Mouse (Mus musculus): ENCODE data around the gene Bola2. TPM values are rescaled to one million over a fixed set of nuclear protein-coding genes. Genes with fewer than 3 reads are reported as not detected.
"Not testable (repeated sequence)": the region's sequence is repeated elsewhere in the genome, so short reads cannot be mapped to it uniquely, and the experiment has no call there.

The Bola2 gene
- polyA plus RNA-seq, 1 experiment from 2014 or later = 167 TPM

GRCm38 (mm10) chr7:126730256-126730789 is 35.1 kb downstream of the Bola2 start:
- H3K36me3 ChIP-seq (ENCODE audit: control insufficient read depth, insufficient read depth, low read length); ATAC-seq (replicated peaks; ENCODE audit: low FRiP score); H3K9ac ChIP-seq (ENCODE audit: low read length); H3K27me3 ChIP-seq (ENCODE audit: control insufficient read depth, insufficient read depth, low read length); H3K4me3 ChIP-seq (ENCODE audit: low read depth, low read length); H3K27ac ChIP-seq (ENCODE audit: low read depth, low read length); H3K4me2 ChIP-seq (ENCODE audit: low read depth, low read length, severe bottlenecking); H3K4me1 ChIP-seq (replicated peaks; ENCODE audit: control insufficient read depth, insufficient read depth, low read length); H3K9me3 ChIP-seq (ENCODE audit: control insufficient read depth, low read length); DNase-seq (ENCODE audit: low spot score): not testable (repeated sequence)
- WGBS = 91% methylated on average over 4 of the region's 4 CpGs

- H3K9me3 ChIP-seq (ENCODE audit: control insufficient read depth, low read length) = no peaks in the 10 kb centered on the region
- H3K4me3 ChIP-seq (ENCODE audit: low read depth, low read length) = no peak overlapping the region
- H3K9ac ChIP-seq (ENCODE audit: low read length) = no peak overlapping the region
- DNase-seq (ENCODE audit: low spot score) (no peak), ATAC-seq (replicated peaks; ENCODE audit: low FRiP score) (no peak)
- no peaks in the 10 kb centered on the region for H3K36me3 ChIP-seq (ENCODE audit: control insufficient read depth, insufficient read depth, low read length)
- H3K27me3 ChIP-seq (ENCODE audit: control insufficient read depth, insufficient read depth, low read length) = no peaks in the 10 kb centered on the region
- H3K4me1 ChIP-seq (replicated peaks; ENCODE audit: control insufficient read depth, insufficient read depth, low read length) = no peaks in the 10 kb centered on the region
- H3K4me2 ChIP-seq (ENCODE audit: low read depth, low read length, severe bottlenecking) = no peak overlapping the region
- 85% methylated on average over 8 of the region's 8 CpGs for WGBS
- no peak overlapping the region for H3K27ac ChIP-seq (ENCODE audit: low read depth, low read length)
Measured at GRCm38 (mm10) chr7:126736122-126736521, 40.9 kb downstream of the Bola2 start.

GRCm38 (mm10) chr7:126739551-126739950 is 44.4 kb downstream of the Bola2 start:
- Histone ChIP-seq H3K9ac (ENCODE audit: low read length) (no peak overlapping the region), H3K27ac (ENCODE audit: low read depth, low read length) (no peak overlapping the region), H3K36me3 (ENCODE audit: control insufficient read depth, insufficient read depth, low read length) (no peaks in the 10 kb centered on the region), H3K4me1 (replicated peaks; ENCODE audit: control insufficient read depth, insufficient read depth, low read length) (no peaks in the 10 kb centered on the region), H3K4me3 (ENCODE audit: low read depth, low read length) (no peak overlapping the region), H3K9me3 (ENCODE audit: control insufficient read depth, low read length) (no peaks in the 10 kb centered on the region), H3K4me2 (ENCODE audit: low read depth, low read length, severe bottlenecking) (no peak overlapping the region), H3K27me3 (ENCODE audit: control insufficient read depth, insufficient read depth, low read length) (no peaks in the 10 kb centered on the region)
- 90% methylated on average over 17 of the region's 17 CpGs for WGBS
- DNase-seq (ENCODE audit: low spot score) (no peak), ATAC-seq (replicated peaks; ENCODE audit: low FRiP score) (no peak)

- H3K4me2 ChIP-seq (ENCODE audit: low read depth, low read length, severe bottlenecking) = no peak overlapping the region
- no peaks in the 10 kb centered on the region for H3K9me3 ChIP-seq (ENCODE audit: control insufficient read depth, low read length)
- H3K4me3 ChIP-seq (ENCODE audit: low read depth, low read length) = no peak overlapping the region
- no peak for ATAC-seq (replicated peaks; ENCODE audit: low FRiP score)
- DNase-seq (ENCODE audit: low spot score) = no peak
- no peaks in the 10 kb centered on the region for H3K4me1 ChIP-seq (replicated peaks; ENCODE audit: control insufficient read depth, insufficient read depth, low read length)
- no peaks in the 10 kb centered on the region for H3K27me3 ChIP-seq (ENCODE audit: control insufficient read depth, insufficient read depth, low read length)
- H3K36me3 ChIP-seq (ENCODE audit: control insufficient read depth, insufficient read depth, low read length) = no peaks in the 10 kb centered on the region
- 82% methylated on average over 13 of the region's 13 CpGs for WGBS
- no peak overlapping the region for H3K9ac ChIP-seq (ENCODE audit: low read length)
- no peak overlapping the region for H3K27ac ChIP-seq (ENCODE audit: low read depth, low read length)
Measured at GRCm38 (mm10) chr7:126740132-126740735, 45.0 kb downstream of the Bola2 start.

- no peak overlapping the region for H3K4me3 ChIP-seq (ENCODE audit: low read depth, low read length)
- H3K9me3 ChIP-seq (ENCODE audit: control insufficient read depth, low read length) = no peaks in the 10 kb centered on the region
- H3K4me1 ChIP-seq (replicated peaks; ENCODE audit: control insufficient read depth, insufficient read depth, low read length) = no peaks in the 10 kb centered on the region
- no peak overlapping the region for H3K9ac ChIP-seq (ENCODE audit: low read length)
- H3K36me3 ChIP-seq (ENCODE audit: control insufficient read depth, insufficient read depth, low read length) = no peaks in the 10 kb centered on the region
- DNase-seq (ENCODE audit: low spot score) (no peak), ATAC-seq (replicated peaks; ENCODE audit: low FRiP score) (no peak)
- no peak overlapping the region for H3K27ac ChIP-seq (ENCODE audit: low read depth, low read length)
- H3K27me3 ChIP-seq (ENCODE audit: control insufficient read depth, insufficient read depth, low read length) = no peaks in the 10 kb centered on the region
- WGBS = 79% methylated on average over 5 of the region's 5 CpGs
- H3K4me2 ChIP-seq (ENCODE audit: low read depth, low read length, severe bottlenecking) = no peak overlapping the region
Measured at GRCm38 (mm10) chr7:126740977-126741376, 45.8 kb downstream of the Bola2 start.

- no peak overlapping the region for H3K4me2 ChIP-seq (ENCODE audit: low read depth, low read length, severe bottlenecking)
- H3K9ac ChIP-seq (ENCODE audit: low read length) = no peak overlapping the region
- H3K27me3 ChIP-seq (ENCODE audit: control insufficient read depth, insufficient read depth, low read length) = no peaks in the 10 kb centered on the region
- no peak overlapping the region for H3K27ac ChIP-seq (ENCODE audit: low read depth, low read length)
- H3K4me3 ChIP-seq (ENCODE audit: low read depth, low read length) = no peak overlapping the region
- DNase-seq (ENCODE audit: low spot score) = no peak
- H3K9me3 ChIP-seq (ENCODE audit: control insufficient read depth, low read length) = no peaks in the 10 kb centered on the region
- no peaks in the 10 kb centered on the region for H3K36me3 ChIP-seq (ENCODE audit: control insufficient read depth, insufficient read depth, low read length)
- 85% methylated on average over 5 of the region's 5 CpGs for WGBS
- H3K4me1 ChIP-seq (replicated peaks; ENCODE audit: control insufficient read depth, insufficient read depth, low read length) = no peaks in the 10 kb centered on the region
- ATAC-seq (replicated peaks; ENCODE audit: low FRiP score) = no peak
Measured at GRCm38 (mm10) chr7:126741452-126741851, 46.3 kb downstream of the Bola2 start.

- no peak for DNase-seq (ENCODE audit: low spot score)
- no peaks in the 10 kb centered on the region for H3K4me1 ChIP-seq (replicated peaks; ENCODE audit: control insufficient read depth, insufficient read depth, low read length)
- no peaks in the 10 kb centered on the region for H3K27me3 ChIP-seq (ENCODE audit: control insufficient read depth, insufficient read depth, low read length)
- H3K4me3 ChIP-seq (ENCODE audit: low read depth, low read length) = no peak overlapping the region
- WGBS = 92% methylated on average over 13 of the region's 13 CpGs
- no peaks in the 10 kb centered on the region for H3K9me3 ChIP-seq (ENCODE audit: control insufficient read depth, low read length)
- H3K4me2 ChIP-seq (ENCODE audit: low read depth, low read length, severe bottlenecking) = no peak overlapping the region
- H3K9ac ChIP-seq (ENCODE audit: low read length) = no peak overlapping the region
- no peaks in the 10 kb centered on the region for H3K36me3 ChIP-seq (ENCODE audit: control insufficient read depth, insufficient read depth, low read length)
- H3K27ac ChIP-seq (ENCODE audit: low read depth, low read length) = no peak overlapping the region
- no peak for ATAC-seq (replicated peaks; ENCODE audit: low FRiP score)
Measured at GRCm38 (mm10) chr7:126741964-126742482, 46.8 kb downstream of the Bola2 start.

GRCm38 (mm10) chr7:126746066-126746465 is 50.9 kb downstream of the Bola2 start:
- 93% methylated on average over 12 of the region's 12 CpGs for WGBS
- DNase-seq (ENCODE audit: low spot score) (no peak), ATAC-seq (replicated peaks; ENCODE audit: low FRiP score) (no peak)
- H3K9ac ChIP-seq (ENCODE audit: low read length) = no peak overlapping the region
- H3K9me3 ChIP-seq (ENCODE audit: control insufficient read depth, low read length) = no peaks in the 10 kb centered on the region
- no peak overlapping the region for H3K27ac ChIP-seq (ENCODE audit: low read depth, low read length)
- no peaks in the 10 kb centered on the region for H3K27me3 ChIP-seq (ENCODE audit: control insufficient read depth, insufficient read depth, low read length)
- H3K4me2 ChIP-seq (ENCODE audit: low read depth, low read length, severe bottlenecking) = no peak overlapping the region
- no peaks in the 10 kb centered on the region for H3K36me3 ChIP-seq (ENCODE audit: control insufficient read depth, insufficient read depth, low read length)
- H3K4me3 ChIP-seq (ENCODE audit: low read depth, low read length) = no peak overlapping the region
- H3K4me1 ChIP-seq (replicated peaks; ENCODE audit: control insufficient read depth, insufficient read depth, low read length) = no peaks in the 10 kb centered on the region

- WGBS = 50% methylated on average over 6 of the region's 6 CpGs
- H3K9ac ChIP-seq (ENCODE audit: low read length) = no peak overlapping the region
- H3K4me1 ChIP-seq (replicated peaks; ENCODE audit: control insufficient read depth, insufficient read depth, low read length) = no peaks in the 10 kb centered on the region
- H3K4me2 ChIP-seq (ENCODE audit: low read depth, low read length, severe bottlenecking) = no peak overlapping the region
- no peaks in the 10 kb centered on the region for H3K36me3 ChIP-seq (ENCODE audit: control insufficient read depth, insufficient read depth, low read length)
- H3K9me3 ChIP-seq (ENCODE audit: control insufficient read depth, low read length) = no peaks in the 10 kb centered on the region
- DNase-seq (ENCODE audit: low spot score) = no peak
- no peak overlapping the region for H3K4me3 ChIP-seq (ENCODE audit: low read depth, low read length)
- no peaks in the 10 kb centered on the region for H3K27me3 ChIP-seq (ENCODE audit: control insufficient read depth, insufficient read depth, low read length)
- no peak for ATAC-seq (replicated peaks; ENCODE audit: low FRiP score)
- no peak overlapping the region for H3K27ac ChIP-seq (ENCODE audit: low read depth, low read length)
Measured at GRCm38 (mm10) chr7:126746798-126747197, 51.6 kb downstream of the Bola2 start.
